Mouse (Mus musculus) left cerebral cortex, adult 2 months (tissue): ENCODE measurements at regions not wholly inside any gene's neighbourhood (a gene's known extent, or its start where the extent isn't known, plus 50 kb on each side); places are given as distances from the start of the nearest gene placed in this dataset.

Source experiments
- DNase-seq, 2 experiments: peaks; one replicate each; pipeline ENCODE4 v3.0.0; 2021 to 2022; ENCODE audit warnings: low spot score in 2 of 2, mixed read lengths in 1 of 2; ENCODE audit errors: extremely low spot score in 1 of 2
- H3K27ac ChIP-seq: fragments of 200-600 bp; 2 replicates; pipeline ENCODE4 v1.8.1; 2022
- H3K4me3 ChIP-seq: fragments of 200-600 bp; 2 replicates; pipeline ENCODE4 v1.8.1; 2022
- CTCF ChIP-seq: fragments of 200-600 bp; IDR thresholded peaks from 2 replicates; pipeline ENCODE4 v1.8.1; 2022; ENCODE audit warnings: antibody characterized with exemption, mild to moderate bottlenecking, moderate library complexity
- intact Hi-C: fragments of 180-260 bp; cut with DNase I; formaldehyde crosslinking; loops from one replicate; pipeline ENCODE4 v1.15.1; 2025

DNA sequence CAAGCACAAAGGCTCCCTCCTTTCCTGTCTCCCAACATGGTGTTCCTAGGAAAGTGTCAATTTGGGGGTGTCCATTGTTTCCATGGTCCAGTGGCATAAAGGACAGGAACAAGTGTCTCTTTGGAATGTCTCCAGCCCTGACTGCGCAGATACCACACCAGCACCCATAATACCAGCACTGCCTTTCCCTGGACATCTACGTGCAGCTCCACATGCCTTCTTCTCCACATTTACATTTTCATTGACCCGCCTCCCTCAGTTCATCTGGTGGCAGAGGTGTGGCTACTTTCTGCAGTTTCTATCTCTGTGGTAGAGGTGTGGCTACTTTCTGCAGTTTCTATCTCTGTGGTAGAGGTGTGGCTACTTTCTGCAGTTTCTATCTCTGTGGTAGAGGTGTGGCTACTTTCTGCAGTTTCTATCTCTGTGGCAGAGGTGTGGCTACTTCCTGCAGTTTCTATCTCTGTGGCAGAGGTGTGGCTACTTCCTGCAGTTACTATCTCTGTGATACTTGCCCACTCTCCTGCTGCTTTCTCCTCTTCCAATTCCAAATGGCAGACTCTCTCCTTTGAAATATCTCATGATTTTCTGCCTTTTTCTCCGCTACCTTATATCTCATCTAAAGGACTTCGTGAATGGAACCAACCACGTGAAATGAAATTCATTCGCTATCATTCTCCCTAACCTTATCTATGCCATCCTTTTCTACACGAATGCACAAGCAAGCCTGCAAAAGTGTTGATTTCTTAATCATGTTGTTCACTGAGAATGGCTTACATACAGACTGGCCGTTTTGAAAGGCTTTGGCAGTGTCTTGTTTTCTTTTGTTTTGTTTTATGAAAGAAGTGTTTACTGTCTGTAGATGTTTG is 204.0 kb downstream of the Parm1 start:
- no peak overlapping the region for H3K27ac ChIP-seq
- intact Hi-C loops: no loop called here
- no peak for DNase-seq
- no peak for TF ChIP-seq CTCF
- H3K4me3 ChIP-seq: no peak overlapping the region

- Histone ChIP-seq H3K27ac (no peak overlapping the region), H3K4me3 (no peak overlapping the region)
- intact Hi-C loops: no loop called here
- TF ChIP-seq CTCF: no peak
- DNase-seq: no peak
Observed at GRCm38 (mm10) chr5:91713020-91713419, 195.6 kb downstream of the Parm1 start.

DNA sequence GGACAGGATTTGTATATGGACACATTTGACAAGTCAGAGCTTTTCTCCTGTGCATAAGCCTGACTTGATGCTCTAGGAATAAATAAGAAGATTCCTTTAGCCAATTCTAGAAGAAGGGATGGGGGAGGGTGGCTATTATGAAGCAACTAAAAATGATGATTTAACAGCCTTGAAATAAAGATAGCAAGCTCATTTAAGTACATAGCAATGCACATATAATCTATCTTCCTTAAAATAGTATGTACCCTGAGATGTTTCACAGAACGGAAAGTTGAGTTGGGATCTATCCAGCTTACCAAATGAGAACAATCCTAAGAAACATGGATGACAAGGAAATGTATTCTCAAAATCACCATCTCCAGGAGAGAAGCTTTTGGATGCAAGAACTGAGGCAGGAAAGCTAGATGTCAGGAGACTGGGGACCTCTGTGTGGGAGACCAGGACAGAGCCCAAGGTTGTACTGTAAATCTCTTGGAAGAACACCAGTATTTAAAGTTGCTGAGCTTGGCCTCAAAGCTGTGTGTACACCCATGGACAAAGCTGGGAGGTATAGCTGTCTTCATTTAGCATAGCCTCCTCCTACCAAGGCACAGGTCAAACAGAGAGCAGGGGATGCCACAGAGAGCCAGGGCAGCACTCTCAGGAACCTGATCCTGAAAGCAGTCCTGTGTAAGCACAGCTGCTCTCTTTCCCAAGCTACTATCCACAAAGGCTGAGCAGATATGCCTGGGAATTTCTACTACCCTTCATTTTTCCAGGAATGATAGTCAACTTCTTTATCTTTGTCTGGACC is 192.3 kb downstream of the Parm1 start:
- Histone ChIP-seq H3K27ac (no peak overlapping the region), H3K4me3 (no peak overlapping the region)
- no peak for TF ChIP-seq CTCF
- DNase-seq: no peak
- intact Hi-C loops: no loop called here

- H3K27ac ChIP-seq: no peak overlapping the region
- no peak for TF ChIP-seq CTCF
- intact Hi-C loops: no loop called here
- DNase-seq: no peak
- no peak overlapping the region for H3K4me3 ChIP-seq
Observed at GRCm38 (mm10) chr5:91708149-91708548, 190.7 kb downstream of the Parm1 start.

DNA sequence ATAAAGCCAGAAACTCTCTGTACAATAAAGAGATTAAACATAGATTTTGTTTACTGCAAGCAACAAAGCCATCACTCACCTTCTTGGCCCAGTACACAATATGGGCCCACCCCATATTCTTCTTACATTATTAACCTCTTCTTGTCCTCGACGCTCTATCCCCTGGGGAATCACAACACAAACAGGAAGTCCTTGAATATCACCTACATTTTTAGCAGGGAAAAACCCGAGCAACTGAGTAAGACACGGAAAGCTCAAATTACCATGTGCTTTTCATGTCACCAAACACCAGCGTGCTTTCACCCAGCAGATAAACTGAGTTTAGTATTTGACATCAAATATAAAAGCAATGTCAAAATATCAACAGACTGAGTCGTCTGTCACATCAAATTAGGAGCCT is 179.7 kb downstream of the Parm1 start:
- Histone ChIP-seq H3K27ac (no peak overlapping the region), H3K4me3 (no peak overlapping the region)
- intact Hi-C loops: no loop called here
- TF ChIP-seq CTCF: no peak
- DNase-seq: no peak

- no peak for TF ChIP-seq CTCF
- no peak overlapping the region for H3K27ac ChIP-seq
- no peak for DNase-seq
Observed at GRCm38 (mm10) chr5:91696532-91696931, 179.1 kb downstream of the Parm1 start.

GRCm38 (mm10) chr5:91695632-91696031 is 178.2 kb downstream of the Parm1 start:
- no peak overlapping the region for H3K4me3 ChIP-seq
- DNase-seq: no peak
- intact Hi-C loops: no loop called here
- H3K27ac ChIP-seq: no peak overlapping the region
- TF ChIP-seq CTCF: no peak

More at GRCm38 (mm10) chr5:91696532-91696931, 179.1 kb downstream of the Parm1 start:
- intact Hi-C loops: no loop called here
- no peak overlapping the region for H3K4me3 ChIP-seq

- H3K4me3 ChIP-seq: no peak overlapping the region
- intact Hi-C loops: no loop called here
- no peak for TF ChIP-seq CTCF
- no peak overlapping the region for H3K27ac ChIP-seq
- DNase-seq: no peak
Observed at GRCm38 (mm10) chr5:91693277-91693676, 175.9 kb downstream of the Parm1 start.

GRCm38 (mm10) chr5:91692292-91692691 is 174.9 kb downstream of the Parm1 start:
- DNase-seq: no peak
- intact Hi-C loops: no loop called here
- no peak overlapping the region for H3K4me3 ChIP-seq
- TF ChIP-seq CTCF: no peak
- H3K27ac ChIP-seq: no peak overlapping the region

DNA sequence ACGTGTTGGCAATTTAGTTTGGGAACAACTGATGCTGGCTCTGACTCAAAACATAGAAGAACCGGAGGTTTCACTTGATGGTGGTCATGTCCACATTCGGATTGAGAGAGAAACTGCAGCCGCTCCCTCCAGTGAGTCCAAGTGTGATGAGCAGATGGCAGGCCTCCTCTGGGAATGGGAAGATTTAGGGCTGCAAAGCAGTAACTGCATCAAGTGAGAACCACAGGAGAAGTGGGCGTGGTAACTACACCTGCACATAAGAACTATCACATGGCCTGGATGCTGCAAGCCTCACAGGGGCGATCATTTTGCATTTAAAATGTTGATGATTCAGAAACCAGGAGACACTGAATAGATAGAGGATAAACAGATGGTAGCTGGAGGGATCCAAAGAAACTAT is 161.3 kb downstream of the Parm1 start:
- intact Hi-C loops: no loop called here
- Histone ChIP-seq H3K4me3 (no peak overlapping the region), H3K27ac (no peak overlapping the region)
- DNase-seq: no peak
- no peak for TF ChIP-seq CTCF
